Mouse (Mus musculus): ENCODE data around the gene Top2a. TPM values are rescaled to one million over a fixed set of nuclear protein-coding genes. Genes with fewer than 3 reads are reported as not detected.

Gene Top2a
- polyA plus RNA-seq, 1 experiment from 2014 or later, result 315 TPM

DNA sequence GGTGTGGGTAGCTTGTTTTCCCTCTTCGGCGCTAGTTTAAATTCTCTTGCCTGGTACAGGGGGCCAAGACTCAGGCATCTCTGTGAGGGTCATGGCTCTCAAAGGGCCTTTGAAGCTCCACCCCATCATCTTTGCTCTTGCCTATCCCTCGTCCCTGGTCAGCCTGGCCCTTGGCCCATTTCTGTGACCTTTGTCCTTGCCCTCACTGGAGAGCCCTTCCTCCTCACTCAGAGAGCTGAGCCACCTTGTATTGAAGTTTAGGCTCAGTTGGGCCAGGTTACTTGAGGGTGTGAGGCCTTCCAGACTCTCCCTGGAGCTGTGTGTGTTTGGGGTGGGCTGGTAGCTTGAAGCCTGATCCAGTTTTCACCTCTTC lies 78.4 kb downstream of the Top2a start:
- peaks cover 82% of the 10 kb centered on the region for H3K4me1 ChIP-seq (replicated peaks; ENCODE audit: control insufficient read depth, insufficient read depth, low read length)
- H3K36me3 ChIP-seq (ENCODE audit: control insufficient read depth, insufficient read depth, low read length), result 0 out of 2 replicates have a peak, but pooled peaks cover 2% of the 10 kb centered on the region
- H3K9me3 ChIP-seq (ENCODE audit: control insufficient read depth, low read length), result no peaks in the 10 kb centered on the region
- H3K27me3 ChIP-seq (replicated peaks; ENCODE audit: control insufficient read depth, insufficient read depth, low read length), result 0 out of 2 replicates have a peak, but pooled peaks cover 2% of the 10 kb centered on the region
- peak overlapping the region; percentile 97; the same call in 1 of the 2 replicates for H3K4me2 ChIP-seq
- no peak for ATAC-seq (replicated peaks; ENCODE audit: low FRiP score)
- H3K27ac ChIP-seq (ENCODE audit: low read depth, low read length), result 0 out of 2 replicates have a peak overlapping the region, but pooled peaks have one; percentile 7
- H3K9ac ChIP-seq (ENCODE audit: low read depth, low read length), result no peak overlapping the region; the same call in 1 of the 2 replicates
- WGBS, result 57% methylated on average over 3 of the region's 3 CpGs
- H3K4me3 ChIP-seq (ENCODE audit: low read depth, low read length), result no peak overlapping the region
- no peak for DNase-seq (ENCODE audit: low spot score)

DNA sequence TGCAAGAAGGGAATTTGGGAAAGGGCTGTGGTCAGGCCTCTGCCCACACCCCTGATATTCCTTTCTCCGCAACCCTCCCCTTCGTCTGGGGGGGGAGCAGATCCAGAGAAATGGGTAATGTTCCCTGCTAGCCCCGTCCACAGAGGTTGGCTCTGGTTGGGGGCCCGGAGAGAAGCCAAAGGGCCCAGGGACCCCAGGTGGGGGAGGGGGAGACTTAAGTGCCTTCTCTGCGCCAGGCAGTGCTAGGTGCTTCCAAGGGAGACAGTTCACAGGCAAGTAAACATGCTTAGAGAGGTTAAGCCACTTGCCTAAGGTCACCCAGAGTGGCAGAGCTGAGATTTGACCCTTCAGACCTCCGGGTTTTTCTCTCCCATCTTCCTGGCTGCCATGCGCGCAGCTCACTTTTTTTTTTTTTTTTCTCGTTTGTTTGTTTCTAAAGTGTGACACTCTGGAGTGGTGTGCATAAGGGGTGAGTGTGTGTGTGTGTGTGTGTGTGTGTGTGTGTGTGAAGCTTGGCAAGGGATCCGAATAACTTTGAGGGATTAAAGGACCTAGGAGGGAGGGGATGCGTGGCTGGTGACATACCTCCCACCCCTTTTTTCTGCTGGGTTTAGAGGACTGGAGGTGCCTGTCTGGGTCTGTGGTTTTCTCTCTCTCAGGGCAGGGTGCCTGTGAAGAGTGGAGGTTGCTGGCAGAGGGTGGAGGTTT lies 78.9 kb downstream of the Top2a start:
- H3K4me1 ChIP-seq (replicated peaks; ENCODE audit: control insufficient read depth, insufficient read depth, low read length), result peaks cover 87% of the 10 kb centered on the region
- peak overlapping the region; percentile 59 for H3K27ac ChIP-seq (ENCODE audit: low read depth, low read length)
- H3K27me3 ChIP-seq (replicated peaks; ENCODE audit: control insufficient read depth, insufficient read depth, low read length), result peaks cover 4% of the 10 kb centered on the region; the same call in 1 of the 2 replicates
- 0 out of 2 replicates have a peak overlapping the region, but pooled peaks have one; percentile 37 for H3K9ac ChIP-seq (ENCODE audit: low read depth, low read length)
- H3K4me2 ChIP-seq, result peak overlapping the region; percentile 97
- H3K9me3 ChIP-seq (ENCODE audit: control insufficient read depth, low read length), result no peaks in the 10 kb centered on the region
- WGBS, result 42% methylated on average over 11 of the region's 11 CpGs
- H3K4me3 ChIP-seq (ENCODE audit: low read depth, low read length), result 0 out of 2 replicates have a peak overlapping the region, but pooled peaks have one; percentile 8
- no peaks in the 10 kb centered on the region for H3K36me3 ChIP-seq (ENCODE audit: control insufficient read depth, insufficient read depth, low read length)
- ATAC-seq (replicated peaks; ENCODE audit: low FRiP score) (no peak), DNase-seq (ENCODE audit: low spot score) (no peak)

DNA sequence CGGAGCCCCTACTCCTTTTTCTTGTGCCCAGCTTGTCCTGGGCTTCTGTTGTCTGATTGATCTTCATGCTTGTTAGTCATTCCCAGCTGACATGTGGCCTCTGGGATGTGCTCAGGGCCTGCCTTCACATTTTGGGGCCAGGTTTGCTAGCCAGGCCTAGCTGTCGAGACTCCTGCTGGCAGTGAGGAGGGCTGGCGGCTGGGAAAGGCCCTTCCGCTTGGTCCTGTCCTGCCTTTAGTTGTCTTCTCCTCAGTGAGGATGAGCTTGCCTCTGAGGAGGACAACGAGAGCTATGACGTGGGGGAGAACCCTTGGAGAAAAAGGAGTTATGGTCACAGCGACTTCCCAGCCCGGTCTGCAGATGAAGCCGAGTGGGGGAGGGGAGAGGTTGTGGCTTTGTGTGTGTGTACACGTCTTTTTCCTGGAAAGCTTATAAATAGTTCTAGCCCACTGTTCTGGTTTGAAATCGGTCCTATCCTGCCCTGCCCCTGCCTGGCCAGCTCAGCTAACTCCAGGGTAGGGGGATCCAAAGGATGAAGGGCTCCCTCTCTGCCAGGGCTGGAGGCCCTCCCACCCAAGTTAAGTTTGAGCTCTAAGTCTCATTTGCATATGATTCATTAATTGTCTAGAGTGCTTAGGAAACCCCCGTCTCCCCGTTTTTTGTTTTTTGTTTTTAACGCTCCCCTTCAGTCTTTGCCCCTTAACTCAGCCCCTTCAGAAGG lies 80.1 kb downstream of the Top2a start:
- Histone ChIP-seq H3K9ac (ENCODE audit: low read depth, low read length) (peak overlapping the region; percentile 26; the same call in 1 of the 2 replicates), H3K27ac (ENCODE audit: low read depth, low read length) (peak overlapping the region; percentile 81), H3K4me3 (ENCODE audit: low read depth, low read length) (peak overlapping the region; percentile 0; the same call in 1 of the 2 replicates), H3K4me2 (peak overlapping the region; percentile 97), H3K36me3 (ENCODE audit: control insufficient read depth, insufficient read depth, low read length) (no peaks in the 10 kb centered on the region), H3K9me3 (ENCODE audit: control insufficient read depth, low read length) (no peaks in the 10 kb centered on the region), H3K4me1 (replicated peaks; ENCODE audit: control insufficient read depth, insufficient read depth, low read length) (peaks cover 91% of the 10 kb centered on the region), H3K27me3 (replicated peaks; ENCODE audit: control insufficient read depth, insufficient read depth, low read length) (peaks cover 13% of the 10 kb centered on the region)
- no peak for DNase-seq (ENCODE audit: low spot score)
- no peak for ATAC-seq (replicated peaks; ENCODE audit: low FRiP score)
- 30% methylated on average over 14 of the region's 14 CpGs for WGBS

Other genes with a start within 250 kb of the Top2a start
- 2.1 and 2.7 TPM in 2 replicates for gene Nr1d1, start 248.9 kb downstream of the Top2a start, polyA plus RNA-seq (2014; fragmentation: Nextera tagmentation; extraction: Ambion mirVana)
- 14.8 and 17.7 TPM in 2 replicates for gene Msl1, start 228.7 kb downstream of the Top2a start, polyA plus RNA-seq (2014; fragmentation: Nextera tagmentation; extraction: Ambion mirVana)
- gene Casc3, start 219.3 kb downstream of the Top2a start, polyA plus RNA-seq (2014; fragmentation: Nextera tagmentation; extraction: Ambion mirVana), result 34.8 and 35.6 TPM in 2 replicates
- gene Rapgefl1, start 187.4 kb downstream of the Top2a start, polyA plus RNA-seq (2014; fragmentation: Nextera tagmentation; extraction: Ambion mirVana), result 0.39 and 0.55 TPM in 2 replicates
- 3.8 and 4.7 TPM in 2 replicates for gene Wipf2, start 160.6 kb downstream of the Top2a start, polyA plus RNA-seq (2014; fragmentation: Nextera tagmentation; extraction: Ambion mirVana)
- gene Cdc6, start 116.4 kb downstream of the Top2a start, polyA plus RNA-seq (2014; fragmentation: Nextera tagmentation; extraction: Ambion mirVana), result 96.3 and 114 TPM in 2 replicates
- 18.6 and 20.1 TPM in 2 replicates for gene Rara, start 96.4 kb downstream of the Top2a start, polyA plus RNA-seq (2014; fragmentation: Nextera tagmentation; extraction: Ambion mirVana)
- gene Gjd3, start 41.2 kb downstream of the Top2a start, polyA plus RNA-seq (2014; fragmentation: Nextera tagmentation; extraction: Ambion mirVana), result 0.21 and 0.22 TPM in 2 replicates
- 324 and 328 TPM in 2 replicates for gene Igfbp4, start 17.1 kb upstream of the Top2a start, polyA plus RNA-seq (2014; fragmentation: Nextera tagmentation; extraction: Ambion mirVana)
- gene Tns4, start 65.1 kb upstream of the Top2a start, polyA plus RNA-seq (2014; fragmentation: Nextera tagmentation; extraction: Ambion mirVana), result 0.21 TPM in 1 of 2 replicates, not detected in the other
- 0.36 and 0.58 TPM in 2 replicates for gene Ccr7, start 130.9 kb upstream of the Top2a start, polyA plus RNA-seq (2014; fragmentation: Nextera tagmentation; extraction: Ambion mirVana)
- gene Smarce1, start 206.8 kb upstream of the Top2a start, polyA plus RNA-seq (2014; fragmentation: Nextera tagmentation; extraction: Ambion mirVana), result 145 and 150 TPM in 2 replicates
- gene Krt222, start 219.9 kb upstream of the Top2a start, polyA plus RNA-seq (2014; fragmentation: Nextera tagmentation; extraction: Ambion mirVana), result 0.14 and 0.61 TPM in 2 replicates

Measured in liver, embryonic 11.5 days (tissue).